Mouse (Mus musculus) heart, adult 2 months (tissue): ENCODE measurements around the gene Chst3.

ENCODE experiments used
- CTCF ChIP-seq: fragments of 200-600 bp; IDR thresholded peaks from 2 replicates; pipeline ENCODE4 v1.8.1; 2022; ENCODE audit warnings: antibody characterized with exemption, mild to moderate bottlenecking, moderate library complexity
- POLR2A ChIP-seq: fragments of 200-500 bp; IDR thresholded peaks from 2 replicates; pipeline ENCODE4 v1.6.1; 2011; ENCODE audit warnings: mild to moderate bottlenecking, low read depth, low read length, control low read depth; ENCODE audit not compliant: insufficient read depth

- TF ChIP-seq CTCF (no peak), POLR2A (no peak)
Measured at GRCm38 (mm10) chr10:60207166-60207705, 11.8 kb downstream of the Chst3 start.
